Comparison of ENCODE assay signal across 9 mouse cellular contexts in genomic region chr3:55523224-55523623, GRCm38 (mm10). TPM values are rescaled to one million over a fixed set of nuclear protein-coding genes. Genes with fewer than 3 reads are reported as not detected.
A peak's percentile ranks its signal among the peaks of the same experiment; 100 is the strongest.
DNase-seq lines count a peak whose midpoint lies in the region.
"Had no signal": no experiment of that assay in that cellular context is flagged by ENCODE, and none has a peak within 500 bp of the region (broad histone marks: within the 10 kb centered on the region; RNA-seq: fewer than 3 reads in every experiment).

No protein-coding gene starts in this region.

- H3K9me3 ChIP-seq in hindbrain, embryonic 10.5 days = no peaks in the 10 kb centered on the region

- H3K4me1 ChIP-seq in hindbrain, embryonic 10.5 days (replicated peaks) = peaks cover 54% of the 10 kb centered on the region

- no peaks in the 10 kb centered on the region for H3K36me3 ChIP-seq in hindbrain, embryonic 10.5 days

- H3K4me3 ChIP-seq in hindbrain, embryonic 10.5 days = no peak overlapping the region

- WGBS in hindbrain, embryonic 10.5 days = 28% methylated on average over 7 of the region's 7 CpGs

- peak; percentile 50 for DNase-seq in retina, postnatal 1 day
- DNase-seq in retina, embryonic 14.5 days (ENCODE audit: low spot score) = no peak
- peak; percentile 38 for DNase-seq in hindbrain, embryonic 10.5 days (ENCODE audit: low spot score)
- DNase-seq in kidney, postnatal 4 days = peak; percentile 29 to 47
- DNase-seq in frontal cortex, postnatal 36 days (ENCODE audit: low spot score in 2 of 2) = no peak
- DNase-seq in urinary bladder, postnatal 4 days (ENCODE audit: low spot score in 2 of 2) = no peak
- DNase-seq in urinary bladder, postnatal 25 days (ENCODE audit: low spot score) = no peak
- DNase-seq: lung, postnatal 14 days; right cerebral cortex, postnatal 4 days had no signal

- H3K27ac ChIP-seq in hindbrain, embryonic 10.5 days = peak overlapping the region; percentile 60

- no peaks in the 10 kb centered on the region for H3K27me3 ChIP-seq in hindbrain, embryonic 10.5 days (ENCODE audit: insufficient read depth, poor library complexity, severe bottlenecking)

RNA-seq across cellular contexts. Expression of gene Gm21954, which starts 51.2 kb away (rescaled TPM):
- polyA plus RNA-seq in hindbrain, embryonic 10.5 days (2016; fragmentation: Nextera tagmentation; extraction: Ambion mirVana) = not detected in 2 replicates

Comparison
In these comparisons a context has a peak if more than half of its experiments do, and no peak if none do; other contexts are left out.
1. DNase-seq: peak in retina, postnatal 1 day (single experiment), hindbrain, embryonic 10.5 days (single experiment) and kidney, postnatal 4 days (2 of 2); none in retina, embryonic 14.5 days (single experiment), frontal cortex, postnatal 36 days (0 of 2), urinary bladder, postnatal 4 days (0 of 2) and urinary bladder, postnatal 25 days (single experiment).